Mouse (Mus musculus) liver, postnatal 0 days (tissue): Measurements from ENCODE around the gene Krt24.

Experiments
- CTCF ChIP-seq: sonication (generic); IDR thresholded peaks from 2 replicates; pipeline ENCODE4 v1.5.1; 2016; ENCODE audit warnings: antibody characterized with exemption, low read depth
- EP300 ChIP-seq: IDR thresholded peaks from 2 replicates; pipeline ENCODE4 v1.6.1; 2016; ENCODE audit warnings: antibody characterized with exemption, low read depth, mild to moderate bottlenecking

DNA sequence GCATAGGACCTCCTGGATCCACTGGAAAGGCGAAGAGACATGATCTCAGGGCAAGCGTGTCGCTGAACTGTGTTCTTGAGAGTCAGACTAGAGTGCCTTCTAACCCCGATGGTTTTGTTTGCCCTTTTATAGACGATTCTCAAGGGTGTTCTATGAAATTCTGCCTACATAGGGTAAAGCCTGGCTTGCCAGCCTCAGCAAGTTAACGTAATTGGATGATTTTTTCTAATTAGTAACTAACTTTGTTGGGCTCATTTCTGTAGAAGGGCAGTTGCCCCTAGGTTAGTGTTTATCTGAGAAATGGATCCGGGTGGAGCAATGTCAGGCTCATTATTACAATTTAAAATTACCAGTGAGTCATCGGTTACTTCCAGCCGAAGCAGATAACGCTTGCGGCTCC lies 37.8 kb upstream of the Krt24 start, which contains the start of gene Krt25:
- no peak for TF ChIP-seq CTCF
- no peak for TF ChIP-seq EP300
